Comparison of ENCODE assay signal across 7 mouse cellular contexts in the genomic region with DNA sequence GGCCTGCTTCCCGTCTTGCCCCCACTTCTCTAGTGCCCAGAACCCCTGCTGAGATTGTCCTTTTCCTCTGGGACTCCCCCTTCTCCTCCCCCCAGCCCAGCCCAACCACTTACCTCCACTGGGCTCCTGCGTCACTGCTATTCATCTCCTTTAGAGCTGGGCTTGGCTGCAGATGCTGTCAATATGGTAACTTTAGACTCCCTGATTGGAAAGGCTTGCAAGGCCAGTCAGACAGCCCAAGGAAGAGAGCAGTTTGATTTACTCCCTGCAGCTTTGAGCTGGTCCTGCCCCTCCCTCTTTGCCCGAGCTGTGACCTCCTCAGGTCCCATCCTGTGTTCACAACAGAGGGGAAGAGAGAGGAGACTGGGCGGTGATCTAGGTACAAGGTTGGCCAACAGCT.
DNase-seq lines count a peak whose midpoint lies in the region; ATAC-seq lines count a peak whose summit lies in the region.

No protein-coding gene starts in this region.

- H3K36me3 ChIP-seq in liver, embryonic 11.5 days (ENCODE audit: control insufficient read depth, insufficient read depth, low read length): no peaks in the 10 kb centered on the region
- no peaks in the 10 kb centered on the region for H3K36me3 ChIP-seq in embryonic facial prominence, embryonic 11.5 days (replicated peaks; ENCODE audit: control insufficient read depth, insufficient read depth, low read depth, low read length)
- no peaks in the 10 kb centered on the region for H3K36me3 ChIP-seq in neural tube, embryonic 12.5 days

- ATAC-seq in liver, embryonic 11.5 days (replicated peaks; ENCODE audit: low FRiP score): no peak
- ATAC-seq in embryonic facial prominence, embryonic 11.5 days (replicated peaks; ENCODE audit: insufficient number of reproducible peaks, low FRiP score, low TSS enrichment, low read depth): peak; percentile 64; the same call in 1 of the 2 replicates
- peak; percentile 17; the same call in 1 of the 2 replicates for ATAC-seq in neural tube, embryonic 12.5 days (ENCODE audit: low FRiP score, low read depth)
- ATAC-seq in erythroid progenitor cell, adult 5-6 weeks (replicated peaks; ENCODE audit: low FRiP score, poor library complexity, severe bottlenecking): no peak

- no peak overlapping the region for H3K4me2 ChIP-seq in liver, embryonic 11.5 days
- no peak overlapping the region for H3K4me2 ChIP-seq in embryonic facial prominence, embryonic 11.5 days (ENCODE audit: low read depth, low read length)
- H3K4me2 ChIP-seq in neural tube, embryonic 12.5 days (replicated peaks): no peak overlapping the region

- no peaks in the 10 kb centered on the region for H3K27me3 ChIP-seq in liver, embryonic 11.5 days (replicated peaks; ENCODE audit: control insufficient read depth, insufficient read depth, low read length)
- no peaks in the 10 kb centered on the region for H3K27me3 ChIP-seq in embryonic facial prominence, embryonic 11.5 days (ENCODE audit: control insufficient read depth, insufficient read depth, low read length)
- no peaks in the 10 kb centered on the region for H3K27me3 ChIP-seq in neural tube, embryonic 12.5 days (replicated peaks)

- H3K9me3 ChIP-seq in liver, embryonic 11.5 days (ENCODE audit: control insufficient read depth, low read length): no peaks in the 10 kb centered on the region
- no peaks in the 10 kb centered on the region for H3K9me3 ChIP-seq in embryonic facial prominence, embryonic 11.5 days (replicated peaks; ENCODE audit: control insufficient read depth, low read length)
- H3K9me3 ChIP-seq in neural tube, embryonic 12.5 days: no peaks in the 10 kb centered on the region

- peak; percentile 32 for DNase-seq in liver, embryonic 11.5 days (ENCODE audit: low spot score)
- no peak for DNase-seq in liver
- DNase-seq in embryonic facial prominence, embryonic 11.5 days (ENCODE audit: low spot score): peak; percentile 70
- peak; percentile 26 to 63 for DNase-seq in kidney, adult 8-10 months
- no peak for DNase-seq in layer of hippocampus, postnatal 25 days (ENCODE audit: extremely low spot score in 1 of 2, low spot score in 1 of 2)

- WGBS in liver, embryonic 11.5 days: 45% methylated on average over 4 of the region's 4 CpGs
- WGBS in embryonic facial prominence, embryonic 11.5 days: 14% methylated on average over 4 of the region's 4 CpGs
- WGBS in neural tube, embryonic 12.5 days: 9% methylated on average over 4 of the region's 4 CpGs

- no peak overlapping the region for H3K4me3 ChIP-seq in liver, embryonic 11.5 days (ENCODE audit: low read depth, low read length)
- H3K4me3 ChIP-seq in embryonic facial prominence, embryonic 11.5 days (ENCODE audit: low read depth, low read length): no peak overlapping the region
- no peak overlapping the region for H3K4me3 ChIP-seq in neural tube, embryonic 12.5 days

- H3K27ac ChIP-seq in liver, embryonic 11.5 days (ENCODE audit: low read depth, low read length): no peak overlapping the region
- H3K27ac ChIP-seq in embryonic facial prominence, embryonic 11.5 days (replicated peaks; ENCODE audit: low read depth, low read length): 0 out of 2 replicates have a peak overlapping the region, but pooled peaks have one; percentile 41
- H3K27ac ChIP-seq in neural tube, embryonic 12.5 days: no peak overlapping the region

- H3K9ac ChIP-seq in liver, embryonic 11.5 days (ENCODE audit: low read depth, low read length): no peak overlapping the region
- peak overlapping the region; percentile 10; the same call in 1 of the 2 replicates for H3K9ac ChIP-seq in embryonic facial prominence, embryonic 11.5 days (replicated peaks; ENCODE audit: low read length)
- H3K9ac ChIP-seq in neural tube, embryonic 12.5 days: no peak overlapping the region

- H3K4me1 ChIP-seq in liver, embryonic 11.5 days (replicated peaks; ENCODE audit: control insufficient read depth, insufficient read depth, low read length): peaks cover under 1% of the 10 kb centered on the region; the same call in 1 of the 2 replicates
- H3K4me1 ChIP-seq in embryonic facial prominence, embryonic 11.5 days (ENCODE audit: control insufficient read depth, insufficient read depth, low read length): peaks cover 7% of the 10 kb centered on the region
- H3K4me1 ChIP-seq in neural tube, embryonic 12.5 days: peaks cover 27% of the 10 kb centered on the region

Comparison
In these comparisons a context has a peak if more than half of its experiments do, and no peak if none do; other contexts are left out.
1. DNase-seq: peak in liver, embryonic 11.5 days (single experiment), embryonic facial prominence, embryonic 11.5 days (single experiment) and kidney, adult 8-10 months (2 of 2); none in liver (single experiment) and layer of hippocampus, postnatal 25 days (0 of 2).
2. ATAC-seq: peak in embryonic facial prominence, embryonic 11.5 days (single experiment) and neural tube, embryonic 12.5 days (single experiment); none in liver, embryonic 11.5 days (single experiment) and erythroid progenitor cell, adult 5-6 weeks (single experiment).